Mouse (Mus musculus) heart, adult 2 months (tissue): Measurements from ENCODE around the gene Kdm7a. TPM values are rescaled to one million over a fixed set of nuclear protein-coding genes. Genes with fewer than 3 reads are reported as not detected.

Source experiments
- DNase-seq, 2 experiments: peaks; one replicate each; pipeline ENCODE4 v3.0.0; 2021
- H3K27ac ChIP-seq: fragments of 200-600 bp; 2 replicates; pipeline ENCODE4 v1.8.1; 2022
- H3K27me3 ChIP-seq: fragments of 200-500 bp; 2 replicates; pipeline ENCODE4 v1.6.1; 2012; ENCODE audit warnings: mild to moderate bottlenecking, low read length, inconsistent platforms, mixed read lengths; ENCODE audit not compliant: control insufficient read depth, insufficient read depth
- H3K36me3 ChIP-seq: fragments of 200-500 bp; 2 replicates; pipeline ENCODE4 v1.6.1; 2012; ENCODE audit warnings: low read length, inconsistent platforms; ENCODE audit not compliant: control insufficient read depth, insufficient read depth
- H3K4me1 ChIP-seq: fragments of 200-500 bp; 2 replicates; pipeline ENCODE4 v1.6.1; 2011; ENCODE audit warnings: low read length; ENCODE audit not compliant: control insufficient read depth, insufficient read depth
- H3K4me3 ChIP-seq: fragments of 200-600 bp; 2 replicates; pipeline ENCODE4 v1.8.1; 2022
- H3K79me2 ChIP-seq: fragments of 200-500 bp; replicated peaks from 2 replicates; pipeline ENCODE4 v1.6.1; 2012; ENCODE audit warnings: mild to moderate bottlenecking, inconsistent platforms, low read length, moderate library complexity, mixed read lengths; ENCODE audit not compliant: control insufficient read depth, insufficient read depth
- H3K9ac ChIP-seq: fragments of 200-500 bp; 2 replicates; pipeline ENCODE4 v1.6.1; 2012; ENCODE audit warnings: low read depth, mild to moderate bottlenecking, control low read depth, inconsistent platforms, low read length, mixed read lengths
- CTCF ChIP-seq: fragments of 200-600 bp; IDR thresholded peaks from 2 replicates; pipeline ENCODE4 v1.8.1; 2022; ENCODE audit warnings: antibody characterized with exemption, mild to moderate bottlenecking, moderate library complexity
- EP300 ChIP-seq: fragments of 200-500 bp; IDR thresholded peaks from 2 replicates; pipeline ENCODE4 v1.6.1; 2011; ENCODE audit warnings: low read depth, low read length, control low read depth; ENCODE audit not compliant: insufficient read depth
- POLR2A ChIP-seq: fragments of 200-500 bp; IDR thresholded peaks from 2 replicates; pipeline ENCODE4 v1.6.1; 2011; ENCODE audit warnings: mild to moderate bottlenecking, low read depth, low read length, control low read depth; ENCODE audit not compliant: insufficient read depth
- WGBS: fragments of 180-500 bp; shearing (Covaris S2); methylation state at CpG from one replicate; pipeline ENCODE4 v1.1.7; 2018; 5-methylcytosine and 5-hydroxymethylcytosine counted together
- intact Hi-C: fragments of 180-260 bp; cut with DNase I; formaldehyde crosslinking; loops from one replicate; pipeline ENCODE4 v1.15.1; 2025
- long read RNA-seq: library from polyadenylated mRNA; stranded (forward); transcript quantifications from one replicate; pipeline ENCODE4 v2.0.0, GENCODE M21; 2021
- polyA plus RNA-seq: library from polyadenylated mRNA; depleted of rRNA; stranded (reverse); fragments of >200 nt; gene quantifications from 2 replicates; pipeline ENCODE4 v1.2.3, GENCODE M21; 2012; rRNA removed
- total RNA-seq, 2 experiments: library from RNA; stranded (reverse); gene quantifications; 2 replicates each; pipeline ENCODE4 v1.2.3; 2021

Gene Kdm7a
- total RNA-seq, result 10 to 100 TPM; 18.5 to 20.5 TPM
- polyA plus RNA-seq, result 2.5 and 5.9 TPM in 2 replicates
- long read RNA-seq, full-length matches to known transcripts, result 8 of 17 reads
- long read RNA-seq, partial matches to known transcripts, result 1 of 17 reads
- long read RNA-seq, other reads (novel, unspliced or antisense), result 8 of 17 reads

- Histone ChIP-seq H3K27ac (peak within 1 kb of the TSS; percentile 96), H3K4me1 (no peaks in the 10 kb centered on the region), H3K4me3 (peak within 1 kb of the TSS; percentile 91), H3K9ac (peak within 1 kb of the TSS; percentile 100), H3K79me2 (no peaks in the 10 kb centered on the region), H3K36me3 (peaks cover 2% of the 10 kb centered on the region; the same call in 1 of the 2 replicates), H3K27me3 (no peaks in the 10 kb centered on the region)
- intact Hi-C loops, result loop anchor here (2.0 kb wide), 2 partner anchors 50 to 58 kb away; no protein-coding TSS in a partner anchor
- WGBS, result 6% methylated on average over 121 of the region's 124 CpGs
- TF ChIP-seq CTCF, result peak; percentile 28
- no peak for TF ChIP-seq EP300
- peak; percentile 27 for TF ChIP-seq POLR2A
- DNase-seq, result peak; percentile 92 to 94
Measured at GRCm38 (mm10) chr6:39206581-39207461, at the start of gene Kdm7a. Gene Kdm7a, minus strand, starts transcription at chr6:39206789.

DNA sequence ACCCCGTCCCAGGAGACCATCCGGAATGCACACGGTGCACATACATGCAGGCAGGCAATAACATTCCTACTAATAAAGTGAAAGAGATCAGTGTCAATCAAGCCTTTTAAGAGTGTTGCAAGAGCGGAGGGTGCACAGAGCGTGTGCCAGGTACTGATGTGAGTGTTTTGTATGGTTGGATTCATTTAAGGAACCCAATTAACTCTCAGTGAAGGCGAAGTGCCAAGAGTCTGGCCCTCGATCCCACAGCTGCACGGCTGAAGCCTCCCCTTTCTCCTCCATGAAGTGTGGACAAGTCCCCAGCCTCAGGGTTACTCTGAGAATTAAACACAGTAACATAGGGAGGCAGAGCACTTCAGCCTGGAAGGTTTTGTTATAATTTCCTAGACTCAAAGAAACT lies 48.7 kb upstream of the Kdm7a start:
- intact Hi-C loops, result loop anchor here (5.0 kb wide), 2 partner anchors 47 to 87 kb away; no protein-coding TSS in a partner anchor
- WGBS, result 90% methylated on average over 8 of the region's 8 CpGs
- Histone ChIP-seq H3K4me3 (no peak overlapping the region), H3K27me3 (0 out of 2 replicates have a peak, but pooled peaks cover 2% of the 10 kb centered on the region), H3K4me1 (peaks cover 5% of the 10 kb centered on the region), H3K36me3 (no peaks in the 10 kb centered on the region), H3K27ac (no peak overlapping the region), H3K79me2 (no peaks in the 10 kb centered on the region), H3K9ac (no peak overlapping the region)
- DNase-seq, result no peak
- TF ChIP-seq CTCF (no peak), POLR2A (no peak), EP300 (no peak)

GRCm38 (mm10) chr6:39250055-39250454 lies 43.5 kb upstream of the Kdm7a start:
- no peaks in the 10 kb centered on the region for H3K79me2 ChIP-seq
- H3K4me1 ChIP-seq, result no peaks in the 10 kb centered on the region
- intact Hi-C loops, result no loop called here

GRCm38 (mm10) chr6:39249176-39249770 lies 42.7 kb upstream of the Kdm7a start:
- H3K27ac ChIP-seq, result no peak overlapping the region
- TF ChIP-seq EP300 (no peak), POLR2A (no peak)
- 61% methylated on average over 16 of the region's 16 CpGs for WGBS
- no peaks in the 10 kb centered on the region for H3K27me3 ChIP-seq
- DNase-seq, result no peak
- H3K79me2 ChIP-seq, result no peaks in the 10 kb centered on the region
- H3K9ac ChIP-seq, result no peak overlapping the region
- intact Hi-C loops, result no loop called here
- H3K36me3 ChIP-seq, result no peaks in the 10 kb centered on the region
- H3K4me1 ChIP-seq, result no peaks in the 10 kb centered on the region
- H3K4me3 ChIP-seq, result no peak overlapping the region

More at GRCm38 (mm10) chr6:39250055-39250454, 43.5 kb upstream of the Kdm7a start:
- WGBS, result 85% methylated on average over 2 of the region's 2 CpGs
- H3K9ac ChIP-seq, result no peak overlapping the region
- no peak for DNase-seq
- H3K27me3 ChIP-seq, result no peaks in the 10 kb centered on the region
- H3K36me3 ChIP-seq, result no peaks in the 10 kb centered on the region
- TF ChIP-seq POLR2A (no peak), CTCF (peak; percentile 10; the same call in 1 of the 2 replicates)
- H3K27ac ChIP-seq, result no peak overlapping the region
- H3K4me3 ChIP-seq, result no peak overlapping the region

GRCm38 (mm10) chr6:39244066-39244465 lies 37.5 kb upstream of the Kdm7a start:
- DNase-seq, result peak in 1 of 2 experiments; percentile 29
- Histone ChIP-seq H3K4me3 (no peak overlapping the region), H3K27me3 (no peaks in the 10 kb centered on the region), H3K9ac (no peak overlapping the region), H3K79me2 (no peaks in the 10 kb centered on the region), H3K36me3 (no peaks in the 10 kb centered on the region), H3K27ac (peak overlapping the region; percentile 41; the same call in 1 of the 2 replicates), H3K4me1 (peaks cover 15% of the 10 kb centered on the region)
- 50% methylated on average over 9 of the region's 9 CpGs for WGBS
- intact Hi-C loops, result no loop called here
- TF ChIP-seq CTCF (no peak), EP300 (no peak), POLR2A (no peak)
